Mouse (Mus musculus): ENCODE measurements around the gene Prrx2.

The Prrx2 gene

GRCm38 (mm10) chr2:30870863-30871262 lies 36.1 kb downstream of the Prrx2 start:
- DNase-seq (ENCODE audit: low spot score) = no peak

GRCm38 (mm10) chr2:30872669-30873068 lies 37.9 kb downstream of the Prrx2 start:
- DNase-seq (ENCODE audit: low spot score) = no peak

DNA sequence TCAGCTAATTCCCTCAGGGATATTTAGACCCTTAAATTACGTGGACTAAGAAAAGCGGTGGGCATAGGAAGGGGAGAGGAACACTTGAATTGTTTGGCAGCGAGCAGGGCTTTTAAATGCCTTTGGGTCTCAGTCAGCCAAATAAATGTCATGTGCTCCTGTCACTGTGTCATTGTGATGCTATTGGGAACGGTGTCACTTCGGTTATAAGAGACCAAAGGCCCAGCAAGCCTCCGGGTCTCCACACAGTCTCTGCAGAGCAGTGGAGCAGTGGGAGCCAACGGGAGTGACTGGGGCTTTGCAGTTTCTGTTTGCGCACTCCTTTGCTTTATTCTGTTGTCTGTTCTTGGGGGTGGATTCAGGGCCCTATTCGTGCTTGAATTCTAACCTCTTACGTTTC lies 39.7 kb downstream of the Prrx2 start:
- DNase-seq (ENCODE audit: low spot score) = no peak

GRCm38 (mm10) chr2:30875096-30875495 lies 40.3 kb downstream of the Prrx2 start:
- no peak for DNase-seq (ENCODE audit: low spot score)

GRCm38 (mm10) chr2:30875621-30876432 lies 41.1 kb downstream of the Prrx2 start:
- DNase-seq (ENCODE audit: low spot score) = no peak

GRCm38 (mm10) chr2:30879481-30879880 lies 44.7 kb downstream of the Prrx2 start:
- DNase-seq (ENCODE audit: low spot score) = no peak

- DNase-seq (ENCODE audit: low spot score) = no peak
These were observed 46.4 kb downstream of the Prrx2 start for GRCm38 (mm10) chr2:30881215-30881614.

DNA sequence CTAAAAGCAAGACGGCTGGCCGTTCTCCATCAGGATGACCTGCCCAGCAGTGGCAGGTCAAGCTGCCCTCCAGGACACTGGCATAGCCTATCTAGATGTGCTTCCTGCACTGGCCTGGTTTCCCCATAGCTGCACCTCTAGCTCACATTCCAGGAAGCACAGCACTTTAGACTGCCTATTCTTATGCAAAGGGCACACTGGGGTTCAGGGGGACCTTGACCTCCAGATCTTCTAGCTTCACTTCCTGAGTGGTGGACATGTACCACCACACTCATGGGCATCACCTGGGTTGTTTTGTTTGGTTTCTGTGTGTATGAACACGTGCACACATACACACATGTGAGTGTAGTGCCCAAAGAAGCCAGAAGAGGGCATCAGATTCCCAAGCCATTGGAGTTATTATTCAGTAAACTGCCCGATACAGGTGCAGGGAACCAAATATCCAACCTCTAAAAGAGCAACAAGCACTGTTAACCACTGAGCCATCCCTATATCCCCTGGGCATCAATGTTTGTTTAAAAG lies 50.1 kb downstream of the Prrx2 start:
- DNase-seq (ENCODE audit: low spot score) = no peak

DNA sequence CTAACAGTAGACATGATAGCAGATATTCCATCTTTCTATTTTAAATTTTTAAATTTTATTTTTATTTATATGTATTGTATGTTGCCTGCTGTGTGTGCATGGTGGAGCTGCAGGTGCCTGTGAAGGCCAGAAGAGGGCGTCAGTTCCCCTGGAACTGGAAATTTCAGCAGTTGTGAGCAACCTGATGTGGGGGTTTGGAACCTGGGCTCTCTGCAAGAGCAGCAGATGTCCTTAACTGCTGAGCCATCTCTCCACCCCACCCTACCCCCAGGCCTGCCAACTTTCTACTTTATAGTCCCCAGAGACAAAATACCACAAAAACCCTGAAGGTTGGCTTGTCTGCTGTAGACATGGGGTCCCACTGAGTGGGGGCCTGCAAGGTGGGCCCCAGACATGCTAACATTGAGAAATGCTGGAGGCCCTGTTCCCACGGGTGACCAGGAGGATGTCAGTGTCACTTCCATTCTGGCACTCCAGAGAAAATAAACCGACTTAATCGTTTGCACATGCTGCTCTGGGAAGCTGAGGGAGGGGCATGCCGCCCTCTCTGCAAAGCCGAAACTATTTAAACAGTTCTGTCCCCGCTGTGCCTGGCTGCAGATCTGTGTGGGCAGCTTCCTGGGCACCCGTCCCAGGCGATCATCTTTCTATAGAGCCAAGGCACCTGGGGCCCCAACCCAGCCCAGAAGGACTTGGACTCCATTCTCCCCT lies 50.8 kb downstream of the Prrx2 start:
- peak; percentile 33 for DNase-seq (ENCODE audit: low spot score)

DNA sequence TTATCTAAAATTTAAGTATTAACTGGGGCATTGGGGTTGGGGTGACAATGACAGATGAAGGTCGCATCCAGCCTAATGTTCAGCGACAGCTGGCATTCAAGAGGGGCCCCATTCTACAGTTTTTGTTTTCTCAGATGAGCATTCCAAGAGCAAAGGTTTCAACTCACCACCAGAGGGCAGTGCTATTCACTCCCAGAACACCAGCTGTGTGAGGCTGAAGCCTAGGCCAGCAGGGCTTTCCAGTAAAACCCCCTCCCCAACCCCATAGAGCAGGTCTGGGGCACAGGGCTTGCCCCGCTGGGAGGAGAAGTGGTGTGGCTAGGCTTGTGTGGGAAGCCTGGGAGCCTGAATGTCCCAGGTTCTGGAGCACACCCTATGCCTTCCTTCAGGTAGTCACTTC lies 56.2 kb downstream of the Prrx2 start:
- peak; percentile 38 for DNase-seq (ENCODE audit: low spot score)

DNA sequence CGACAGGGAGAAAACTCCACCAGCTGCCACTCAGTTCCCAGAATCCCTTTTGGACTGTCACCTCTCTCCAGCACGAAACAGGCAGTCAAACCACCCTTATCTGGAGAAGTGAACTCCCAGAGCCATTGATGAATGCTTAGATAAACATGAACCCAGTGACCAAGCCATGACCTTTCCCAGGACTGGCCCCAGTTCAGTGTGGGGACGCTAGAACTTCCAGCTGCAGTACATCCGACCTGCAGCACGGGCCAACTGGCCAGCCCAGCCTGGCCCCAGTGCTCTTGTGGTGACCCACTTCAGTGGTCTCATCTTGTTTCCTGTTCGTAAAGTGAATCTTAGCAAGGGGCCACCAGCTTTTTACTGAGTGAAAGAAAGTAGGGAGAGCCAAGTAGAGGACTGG lies 58.6 kb downstream of the Prrx2 start:
- no peak for DNase-seq (ENCODE audit: low spot score)

DNA sequence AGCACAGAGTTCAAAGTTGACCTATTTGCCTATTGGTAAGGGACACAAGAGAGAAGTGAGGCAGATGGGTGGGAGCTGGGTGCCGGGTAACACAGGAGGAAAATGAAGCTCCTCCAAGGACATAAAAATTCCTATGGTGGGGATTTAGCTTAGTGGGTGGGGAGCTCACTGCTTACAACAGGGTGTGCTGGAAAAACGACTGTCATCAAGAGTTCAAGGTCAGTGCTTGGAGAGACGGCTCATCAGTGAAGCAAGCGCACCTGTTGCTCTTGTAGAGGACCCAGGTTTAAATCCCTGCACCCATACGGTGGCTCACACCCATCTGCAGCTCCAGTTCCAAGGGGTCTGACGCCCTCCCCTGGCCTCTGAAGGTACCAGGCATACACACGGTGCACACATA lies 59.2 kb downstream of the Prrx2 start:
- DNase-seq (ENCODE audit: low spot score) = no peak

- no peak for DNase-seq (ENCODE audit: low spot score)
These were observed 62.5 kb downstream of the Prrx2 start for GRCm38 (mm10) chr2:30897291-30897690.

DNA sequence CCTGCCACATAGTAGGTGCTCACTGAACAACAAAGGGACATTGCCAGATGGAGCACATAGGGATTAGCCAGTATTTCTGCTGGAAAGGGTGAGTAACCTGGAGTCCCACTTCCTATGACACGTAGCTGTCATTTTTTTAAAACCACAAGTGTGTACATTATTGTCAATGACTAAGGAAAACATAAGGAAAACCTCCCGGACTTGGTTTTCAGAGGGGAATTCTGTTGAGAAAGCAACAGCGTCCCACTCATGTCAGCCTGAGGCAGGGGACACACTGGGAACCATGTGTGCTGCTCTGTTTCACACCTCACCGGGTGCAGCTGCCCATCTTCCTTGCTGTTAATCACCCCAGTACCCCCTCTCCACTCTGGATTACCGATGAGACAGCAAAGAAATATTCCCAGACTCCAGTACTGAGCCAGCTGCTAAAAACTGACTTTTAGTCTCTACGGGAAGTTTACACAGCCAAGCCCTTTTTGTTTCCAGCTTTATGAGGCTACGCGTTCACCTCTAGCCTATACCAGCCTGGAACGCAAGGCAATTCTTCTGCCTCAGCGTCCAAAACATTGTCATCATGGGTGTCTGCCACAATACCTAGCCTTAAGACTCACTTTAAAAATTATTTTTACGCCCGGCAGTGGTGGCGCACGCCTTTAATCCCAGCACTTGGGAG lies 64.8 kb downstream of the Prrx2 start:
- DNase-seq (ENCODE audit: low spot score) = no peak

DNA sequence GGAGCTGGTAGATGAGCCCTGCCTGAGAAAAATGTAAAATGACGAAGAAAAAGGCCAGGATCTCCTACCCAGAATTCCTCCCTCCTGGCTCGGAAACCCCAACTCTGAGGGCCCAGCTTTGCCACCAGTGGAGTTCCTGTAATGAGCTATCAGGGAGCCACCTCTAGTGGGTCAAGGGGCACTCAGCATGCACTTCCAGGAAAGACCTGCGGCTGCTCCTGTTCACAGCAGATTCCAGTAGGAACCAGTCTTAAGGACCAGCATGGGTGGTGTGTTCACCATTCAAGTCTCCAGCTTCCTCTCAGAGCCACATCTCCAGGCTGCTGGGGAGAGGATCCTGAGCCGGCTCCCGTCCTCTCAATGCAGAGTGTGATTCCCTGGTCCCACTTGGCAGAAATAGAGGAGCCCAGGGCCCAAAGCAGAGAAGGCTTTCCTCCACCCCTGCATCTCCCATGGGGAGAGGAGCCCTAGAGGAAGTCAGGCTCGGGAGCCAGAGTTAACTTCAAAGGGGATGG lies 66.9 kb downstream of the Prrx2 start:
- no peak for DNase-seq (ENCODE audit: low spot score)

DNA sequence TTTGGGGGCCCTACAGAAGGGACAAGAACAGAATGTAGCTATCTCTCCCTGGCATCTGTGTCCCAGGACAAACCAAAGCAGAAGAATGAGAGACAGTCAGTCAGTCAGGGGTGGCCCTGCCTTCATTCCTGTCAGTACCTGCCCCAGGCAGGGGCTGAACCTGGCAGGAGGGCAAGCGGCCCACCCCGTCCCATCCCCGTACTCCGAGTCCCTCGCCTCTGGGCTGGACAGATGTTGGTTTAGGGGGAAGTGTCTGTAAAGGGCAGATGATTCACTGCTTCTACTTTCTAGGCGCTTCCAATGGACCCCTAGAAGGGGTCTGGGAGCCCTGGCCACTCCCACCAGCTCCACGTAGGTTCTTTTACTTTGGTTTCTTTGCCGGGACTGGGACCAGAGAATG lies 67.5 kb downstream of the Prrx2 start:
- no peak for DNase-seq (ENCODE audit: low spot score)

DNA sequence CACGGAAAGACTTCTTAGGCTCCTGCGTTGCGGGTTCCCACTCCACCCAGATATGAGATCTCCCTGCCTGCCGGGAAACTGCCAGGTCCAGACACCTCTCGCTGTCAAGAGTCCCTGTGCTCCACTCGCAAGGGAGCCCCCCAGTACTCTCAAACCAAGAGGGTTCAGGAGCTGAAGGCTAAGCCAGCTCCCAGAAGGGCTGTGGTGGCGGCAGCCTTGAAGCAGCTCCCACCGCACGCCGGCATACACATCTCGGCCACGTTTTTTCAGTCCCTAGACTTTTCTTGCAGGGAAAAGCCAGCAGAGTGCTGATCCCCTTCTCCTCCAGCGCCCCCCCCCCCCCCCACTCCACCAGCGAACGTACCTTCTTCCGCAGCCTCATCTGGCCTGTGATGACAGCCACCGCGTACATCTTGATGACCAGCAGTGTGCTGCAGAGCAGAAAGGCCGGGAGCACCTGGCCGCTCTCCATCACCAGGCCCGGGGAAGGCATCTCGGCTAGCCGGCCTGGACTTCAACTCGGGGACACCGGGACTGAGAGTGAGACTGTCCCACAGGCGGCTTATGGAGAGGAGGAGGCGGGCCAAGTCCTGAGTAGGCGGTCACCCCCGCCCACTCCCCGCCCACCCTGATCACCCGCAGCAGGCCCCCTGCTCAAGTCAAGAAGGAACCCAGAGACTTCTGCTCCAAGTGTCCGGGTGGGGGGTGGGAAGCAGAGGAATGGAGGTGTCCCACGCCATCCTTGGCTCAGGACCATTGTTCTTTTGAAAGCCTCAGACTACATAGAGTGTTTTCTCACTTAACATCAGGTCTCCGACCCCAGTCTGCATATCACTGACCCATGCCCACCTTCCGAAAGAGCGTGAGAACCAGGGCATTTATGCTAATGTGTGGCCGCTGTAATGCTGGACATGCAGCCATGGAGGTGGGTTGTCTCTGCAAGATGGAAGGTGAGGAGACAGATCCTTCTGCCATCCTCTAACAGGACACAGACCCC lies 68.3 kb downstream of the Prrx2 start:
- DNase-seq (ENCODE audit: low spot score) = no peak

DNA sequence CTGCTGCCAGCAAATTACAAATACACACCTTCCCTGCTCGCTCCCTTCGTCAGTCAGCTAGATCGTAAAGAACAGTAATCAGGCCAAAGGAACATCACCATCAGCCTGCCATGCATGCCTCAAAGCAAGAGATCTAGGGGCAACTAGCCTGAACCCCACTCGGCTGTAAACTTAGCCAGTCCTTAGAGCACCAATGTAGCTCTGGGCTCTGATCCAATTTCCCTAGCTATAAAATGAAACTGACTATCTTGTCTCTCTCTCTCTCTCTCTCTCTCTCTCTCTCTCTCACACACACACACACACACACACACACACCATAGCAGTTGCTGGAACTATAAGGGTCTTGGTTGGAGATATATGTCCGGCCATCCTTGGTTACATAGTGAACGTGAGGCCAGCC lies 69.5 kb downstream of the Prrx2 start:
- DNase-seq (ENCODE audit: low spot score) = no peak

- DNase-seq (ENCODE audit: low spot score) = no peak
These were observed 70.2 kb downstream of the Prrx2 start for GRCm38 (mm10) chr2:30904991-30905390.

GRCm38 (mm10) chr2:30905906-30906305 lies 71.1 kb downstream of the Prrx2 start:
- DNase-seq (ENCODE audit: low spot score) = no peak

DNA sequence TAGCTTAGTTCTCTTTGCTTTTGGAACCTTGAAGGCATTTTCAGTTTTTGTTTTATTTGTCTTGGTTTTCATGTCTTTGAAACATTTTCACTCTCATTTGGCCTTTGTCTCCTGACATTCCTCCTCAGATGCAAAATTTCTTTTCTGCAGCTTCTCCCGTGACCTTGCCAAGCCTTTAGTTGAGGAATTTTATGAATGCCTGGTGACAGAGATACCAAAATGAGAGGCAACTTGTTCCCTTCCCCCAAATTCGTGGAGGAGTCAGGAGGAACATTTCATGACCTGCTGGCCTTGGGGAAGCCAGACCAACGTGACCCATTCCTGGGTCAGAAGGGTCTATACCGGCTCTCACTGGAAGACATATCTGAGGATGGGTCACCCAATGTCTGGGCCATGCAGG lies 71.9 kb downstream of the Prrx2 start:
- DNase-seq (ENCODE audit: low spot score) = no peak

All from layer of hippocampus, adult 9-10 months (tissue).